8 mouse cellular contexts compared by ENCODE assay signal in the genomic region with DNA sequence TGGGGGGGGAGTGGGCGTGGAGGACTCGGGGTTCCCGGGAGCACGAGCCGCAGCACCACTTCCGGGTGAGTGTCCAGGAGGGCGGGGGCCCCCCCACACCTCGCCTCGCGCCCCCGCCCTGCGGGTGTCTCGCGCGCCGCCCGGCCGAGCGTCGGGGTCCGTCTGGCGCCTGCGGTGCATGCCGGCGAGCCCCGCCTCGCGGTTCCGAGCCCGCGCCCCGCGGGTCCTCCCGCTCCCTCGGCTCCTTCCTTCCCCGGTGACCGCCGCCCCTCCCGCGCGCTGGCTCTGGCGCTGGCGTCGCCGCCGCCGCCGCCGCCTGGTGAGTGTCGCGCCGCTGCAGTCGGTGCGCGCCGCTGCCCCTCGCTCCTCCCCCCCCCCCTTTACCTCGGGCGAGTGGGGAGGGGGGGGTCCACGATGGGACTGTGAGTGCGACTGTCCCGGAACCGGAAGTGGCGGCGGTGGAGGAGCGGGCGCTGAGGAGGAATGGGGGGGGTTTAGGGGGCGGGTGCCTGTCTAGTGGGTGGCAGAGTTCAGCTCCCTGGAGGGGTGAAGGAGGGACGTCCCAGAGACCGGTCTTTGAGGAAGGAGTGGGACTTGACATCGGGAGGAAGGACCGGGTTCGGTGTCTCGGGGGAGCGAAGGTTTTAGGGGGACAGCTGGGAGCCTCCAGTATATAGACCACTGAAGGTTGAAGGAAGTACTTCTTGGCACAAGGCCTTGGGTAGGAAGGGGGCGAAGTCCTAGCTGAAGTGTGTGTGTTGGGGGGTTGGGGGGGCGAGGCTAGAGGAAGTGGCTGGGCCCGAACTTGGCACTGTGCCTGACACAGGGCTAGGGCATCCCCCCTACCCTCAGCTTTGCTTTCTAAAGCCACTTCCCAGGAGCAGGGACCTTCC. TPM values are rescaled to one million over a fixed set of nuclear protein-coding genes. Genes with fewer than 3 reads are reported as not detected.
DNase-seq lines count a peak whose midpoint lies in the region; ATAC-seq and TF ChIP-seq lines count a peak whose summit lies in the region.

No protein-coding gene starts in this region.

- H3K4me3 ChIP-seq in gastrocnemius, adult 2 months: peak overlapping the region; percentile 95
- peak overlapping the region; percentile 87 for H3K4me3 ChIP-seq in hindbrain, embryonic 16.5 days (ENCODE audit: low read length)

- TF ChIP-seq CTCF in gastrocnemius, adult 2 months (IDR thresholded peaks at IDR 0.05): no peak

- H3K36me3 ChIP-seq in hindbrain, embryonic 16.5 days (ENCODE audit: control insufficient read depth, insufficient read depth, low read length): no peaks in the 10 kb centered on the region; the same call in 1 of the 2 replicates

- no peaks in the 10 kb centered on the region for H3K9me3 ChIP-seq in hindbrain, embryonic 16.5 days (ENCODE audit: control insufficient read depth, low read length)

- intact Hi-C loops in gastrocnemius, adult 2 months (cut with DNase I): loop anchor here (1.0 to 5.0 kb wide), 4 partner anchors 44 to 297 kb away; a partner anchor contains a TSS
- intact Hi-C loops in left cerebral cortex, postnatal 36 days (cut with DNase I): loop anchor here (1.0 to 10.0 kb wide), 3 partner anchors 30 to 92 kb away; a partner anchor contains a TSS

- H3K4me1 ChIP-seq in hindbrain, embryonic 16.5 days (ENCODE audit: control insufficient read depth, insufficient read depth, low read depth, low read length): peaks cover 17% of the 10 kb centered on the region

- H3K27me3 ChIP-seq in hindbrain, embryonic 16.5 days (replicated peaks; ENCODE audit: control insufficient read depth, insufficient read depth, low read length): no peaks in the 10 kb centered on the region

- ATAC-seq in hindbrain, embryonic 16.5 days: peak; percentile 87

- peak overlapping the region; percentile 96 for H3K9ac ChIP-seq in hindbrain, embryonic 16.5 days (ENCODE audit: low read depth, low read length)

- H3K27ac ChIP-seq in gastrocnemius, adult 2 months: peak overlapping the region; percentile 97
- H3K27ac ChIP-seq in hindbrain, embryonic 16.5 days (ENCODE audit: low read depth, low read length): peak overlapping the region; percentile 100

- under 1% methylated on average over 61 of the region's 78 CpGs for WGBS in hindbrain, embryonic 16.5 days

- DNase-seq in adipocyte (ENCODE audit: low spot score): peak; percentile 89
- peak; percentile 74 to 79 for DNase-seq in cerebellum, postnatal 36 days
- peak; percentile 93 for DNase-seq in gastrocnemius, adult 2 months
- DNase-seq in left cerebral cortex, postnatal 36 days (ENCODE audit: low spot score in 2 of 2): peak; percentile 70 to 75
- peak; percentile 86 for DNase-seq in mesoderm, embryonic 11.5 days (ENCODE audit: low read depth, low spot score)
- DNase-seq in right cerebral cortex, postnatal 25 days: peak; percentile 76
- DNase-seq in urinary bladder, postnatal 4 days (ENCODE audit: low spot score in 2 of 2): peak; percentile 75 to 80

- peak overlapping the region; percentile 79 for H3K4me2 ChIP-seq in hindbrain, embryonic 16.5 days (ENCODE audit: low read length)

RNA-seq across cellular contexts. Expression of a gene that starts 0.5 kb away (rescaled TPM):
- 10 to 100 TPM; 24.4 to 28.0 TPM for total RNA-seq in gastrocnemius, adult 2 months (2021)
- polyA plus RNA-seq in hindbrain, embryonic 16.5 days (2015; fragmentation: Nextera tagmentation; extraction: Ambion mirVana): 11.6 and 15.2 TPM in 2 replicates
- total RNA-seq in left cerebral cortex, postnatal 36 days (2021): 10 to 100 TPM; 33.3 to 52.7 TPM

RNA-seq across cellular contexts. Expression of a gene that starts 12.9 kb away (rescaled TPM):
- under 1 TPM; 0.22 to 0.41 TPM for total RNA-seq in gastrocnemius, adult 2 months (2021)
- 67.4 and 77.9 TPM in 2 replicates for polyA plus RNA-seq in hindbrain, embryonic 16.5 days (2015; fragmentation: Nextera tagmentation; extraction: Ambion mirVana)
- total RNA-seq in left cerebral cortex, postnatal 36 days (2021): 100 to 1,000 TPM; 179 to 184 TPM

RNA-seq across cellular contexts. Expression of a gene that starts 30.1 kb away (rescaled TPM):
- 10 to 100 TPM; 26.8 to 28.3 TPM for total RNA-seq in gastrocnemius, adult 2 months (2021)
- 133 and 137 TPM in 2 replicates for polyA plus RNA-seq in hindbrain, embryonic 16.5 days (2015; fragmentation: Nextera tagmentation; extraction: Ambion mirVana)
- 10 to 100 TPM; 55.2 to 63.9 TPM for total RNA-seq in left cerebral cortex, postnatal 36 days (2021)

RNA-seq across cellular contexts. Expression of a gene that starts 40.1 kb away (rescaled TPM):
- 1 to 10 TPM; 2.4 to 4.5 TPM for total RNA-seq in gastrocnemius, adult 2 months (2021)
- 18.2 and 20.9 TPM in 2 replicates for polyA plus RNA-seq in hindbrain, embryonic 16.5 days (2015; fragmentation: Nextera tagmentation; extraction: Ambion mirVana)
- 10 to 100 TPM in 1 of 2 experiments, 1 to 10 TPM in 1; 8.3 to 13.4 TPM for total RNA-seq in left cerebral cortex, postnatal 36 days (2021)

RNA-seq across cellular contexts. Expression of a gene that starts 44.1 kb away (rescaled TPM):
- 100 to 1,000 TPM; 108 to 115 TPM for total RNA-seq in gastrocnemius, adult 2 months (2021)
- polyA plus RNA-seq in hindbrain, embryonic 16.5 days (2015; fragmentation: Nextera tagmentation; extraction: Ambion mirVana): 107 TPM in 2 replicates
- 100 to 1,000 TPM; 153 to 170 TPM for total RNA-seq in left cerebral cortex, postnatal 36 days (2021)

Comparison
In these comparisons a context has a peak if more than half of its experiments do, and no peak if none do; other contexts are left out.
1. Peak in every context shown above with its lines: DNase-seq, ATAC-seq, H3K4me3 ChIP-seq and H3K27ac ChIP-seq.
2. RNA of a gene that starts 12.9 kb away (total RNA-seq): 179 to 184 TPM in left cerebral cortex, postnatal 36 days; 0.22 to 0.41 TPM in gastrocnemius, adult 2 months; every median in the first group is over 100 times any median in the second.